Mouse (Mus musculus) Muller cell, postnatal 12 days (primary cell): ENCODE measurements at regions not wholly inside any gene's neighbourhood (a gene's known extent, or its start where the extent isn't known, plus 50 kb on each side); places are given as distances from the start of the nearest gene placed in this dataset.
A peak's percentile ranks its signal among the peaks of the same experiment; 100 is the strongest.

Source experiments
- DNase-seq: peaks from one replicate; pipeline ENCODE4 v3.0.0-alpha.2; 2015; ENCODE audit errors: inconsistent ontology term

DNA sequence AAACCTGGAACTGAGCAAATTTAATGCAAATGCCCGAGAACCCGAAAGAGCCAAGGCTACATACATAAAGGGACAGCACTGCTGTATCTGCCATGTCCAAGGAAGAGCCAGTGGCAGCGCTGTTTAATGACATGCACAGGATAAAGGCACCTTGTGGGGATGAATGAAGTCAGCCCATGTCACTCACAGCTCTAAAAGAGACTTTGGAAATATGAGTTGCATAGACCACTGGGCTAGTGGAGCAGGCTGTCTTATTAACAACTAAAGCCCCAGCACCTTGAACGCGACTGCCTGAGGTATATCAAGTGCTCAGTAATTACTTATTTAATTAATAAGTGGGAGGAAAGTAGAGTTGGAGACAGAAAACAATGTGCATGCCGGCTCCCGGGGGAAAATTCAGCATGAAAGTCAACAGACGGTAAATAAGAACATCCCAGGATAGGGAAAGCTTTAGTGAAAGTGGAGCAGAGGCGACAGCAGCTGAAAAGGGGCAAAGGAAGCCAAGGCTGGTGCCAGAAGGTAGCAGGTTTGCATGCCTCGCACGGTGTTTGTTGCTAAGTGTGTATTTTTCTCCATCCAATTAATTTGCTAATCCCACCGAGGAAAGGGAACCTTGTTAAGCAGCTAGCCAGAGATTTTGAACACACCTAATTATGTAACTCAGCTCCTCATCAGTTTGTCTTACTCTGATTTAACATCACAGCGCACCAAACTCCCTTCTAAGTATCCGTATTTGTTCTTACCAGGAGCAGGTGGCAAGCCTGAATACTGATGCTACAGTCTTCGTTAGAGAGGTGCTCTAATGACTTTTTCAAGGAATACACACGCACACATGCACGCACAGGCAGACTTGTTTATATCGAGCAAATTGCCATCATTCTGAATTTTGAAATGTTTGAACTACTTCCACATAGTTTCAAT is 167.4 kb downstream of the Triml1 start:
- no peak for DNase-seq

GRCm38 (mm10) chr8:42972545-42972944 is 168.7 kb downstream of the Triml1 start:
- DNase-seq: no peak

DNA sequence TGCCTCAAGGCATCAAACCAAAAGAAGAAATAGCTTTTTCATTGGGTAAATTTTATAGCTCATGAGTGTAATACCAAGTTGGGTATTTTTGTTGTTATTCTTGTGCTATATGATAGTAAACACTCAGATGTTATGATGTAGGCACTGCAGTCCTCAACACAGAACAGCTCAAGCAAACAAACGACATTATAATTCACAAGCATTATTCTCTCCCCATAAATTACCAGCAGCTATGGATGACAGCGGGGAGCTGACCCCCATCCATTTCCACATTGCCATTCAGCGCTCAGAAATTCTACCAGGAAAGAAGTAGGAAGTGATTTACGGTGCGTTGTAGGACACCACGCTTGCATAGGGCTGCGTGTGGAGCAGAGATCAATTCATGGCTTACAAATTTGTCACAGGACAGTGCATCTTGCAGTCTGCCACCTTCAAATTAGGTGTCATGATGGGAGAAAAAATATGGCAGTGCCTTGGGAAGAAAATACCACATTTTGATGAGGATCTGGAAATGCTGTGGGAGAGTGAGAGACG is 173.4 kb downstream of the Triml1 start:
- DNase-seq: no peak

GRCm38 (mm10) chr8:42964507-42964906 is 176.8 kb downstream of the Triml1 start:
- DNase-seq: no peak

DNA sequence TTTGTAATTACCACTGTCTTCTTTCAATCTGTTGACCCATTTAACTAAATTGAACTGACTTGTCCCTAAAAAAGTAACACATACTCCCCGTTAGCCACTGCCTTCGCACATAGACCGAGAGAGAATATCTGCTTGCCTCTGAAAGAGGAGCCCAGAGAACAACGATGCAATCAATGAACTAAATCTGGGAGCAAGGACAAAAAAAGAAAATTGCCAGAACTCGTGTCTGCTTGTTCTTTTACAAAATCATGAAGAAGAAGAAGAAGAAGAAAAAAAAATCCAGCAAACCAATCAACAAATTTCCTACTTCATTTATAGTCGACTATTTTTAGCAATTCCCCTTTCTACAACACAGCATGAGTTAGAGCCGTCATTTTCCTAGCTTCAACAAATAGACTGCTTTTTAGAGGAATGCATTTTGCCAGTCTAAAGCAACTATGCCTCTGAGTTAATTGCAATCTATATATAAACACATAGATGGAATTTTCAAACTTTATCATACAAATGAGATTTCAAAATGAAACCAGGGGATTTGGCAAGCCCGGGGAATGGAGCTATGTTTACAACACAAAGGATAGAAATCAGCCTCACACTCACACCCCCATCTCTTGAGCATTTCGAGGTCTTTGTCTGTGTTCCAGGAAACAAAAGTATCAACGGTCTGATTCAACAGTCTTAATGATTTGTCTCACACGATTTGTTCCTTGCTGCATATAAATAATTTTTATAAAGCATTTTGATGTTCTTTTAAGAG is 183.1 kb downstream of the Triml1 start:
- DNase-seq: no peak

- peak; percentile 95 for DNase-seq
Measured at GRCm38 (mm10) chr8:42932609-42933008, 208.7 kb downstream of the Triml1 start.

DNA sequence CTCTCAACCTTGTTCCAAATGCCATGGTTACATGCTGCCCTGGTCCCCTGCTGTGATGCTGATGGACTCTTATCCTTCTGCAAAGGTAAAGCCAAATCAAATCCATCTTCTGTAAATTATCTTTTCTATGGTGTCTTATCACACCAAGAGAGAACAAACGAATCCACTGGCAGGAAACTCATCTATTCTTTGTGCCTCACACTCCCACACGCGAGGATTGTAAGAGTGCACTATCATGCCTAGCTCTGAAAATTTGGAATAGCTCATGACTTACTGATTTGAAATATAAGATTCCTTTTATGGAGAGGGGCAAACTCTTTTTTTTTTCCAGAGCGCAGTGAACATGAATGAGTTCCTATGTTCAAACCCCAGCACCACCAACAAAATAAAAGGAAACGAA is 249.6 kb downstream of the Triml1 start:
- DNase-seq: no peak

GRCm38 (mm10) chr8:42886516-42886915 is 254.8 kb downstream of the Triml1 start:
- no peak for DNase-seq

GRCm38 (mm10) chr8:42870262-42870661 is 271.0 kb downstream of the Triml1 start:
- DNase-seq: peak; percentile 1
